Mouse (Mus musculus) hindbrain, embryonic 16.5 days (tissue): Measurements from ENCODE around the gene Sat1. TPM values are rescaled to one million over a fixed set of nuclear protein-coding genes. Genes with fewer than 3 reads are reported as not detected.
"Not testable (repeated sequence)": the region's sequence is repeated elsewhere in the genome, so short reads cannot be mapped to it uniquely, and the experiment has no call there.

Experiments
- ATAC-seq: fragments of 200-750 bp; cut with Nextera tagmentation; 2 replicates; pipeline ENCODE4 v1.8.0; 2017; ENCODE audit warnings: moderate TSS enrichment, moderate library complexity
- H3K27ac ChIP-seq: fragments of 300-500 bp; sonication (generic); 2 replicates; pipeline ENCODE4 v1.5.1; 2014; ENCODE audit warnings: low read depth, mild to moderate bottlenecking, control low read depth, low read length, moderate library complexity
- H3K27me3 ChIP-seq: fragments of 300-500 bp; sonication (generic); replicated peaks from 2 replicates; pipeline ENCODE4 v1.6.1; 2014; ENCODE audit warnings: low read length; ENCODE audit not compliant: control insufficient read depth, insufficient read depth
- H3K36me3 ChIP-seq: fragments of 300-500 bp; sonication (generic); 2 replicates; pipeline ENCODE4 v1.6.1; 2014; ENCODE audit warnings: mild to moderate bottlenecking, low read length, moderate library complexity, mixed read lengths; ENCODE audit not compliant: control insufficient read depth, insufficient read depth
- H3K4me1 ChIP-seq: fragments of 300-500 bp; sonication (generic); 2 replicates; pipeline ENCODE4 v1.6.1; 2014; ENCODE audit warnings: low read depth, low read length; ENCODE audit not compliant: control insufficient read depth, insufficient read depth
- H3K4me2 ChIP-seq: fragments of 300-500 bp; sonication (generic); 2 replicates; pipeline ENCODE4 v1.6.1; 2014; ENCODE audit warnings: mild to moderate bottlenecking, low read length, control low read depth, moderate library complexity
- H3K4me3 ChIP-seq: fragments of 300-500 bp; sonication (generic); 2 replicates; pipeline ENCODE4 v1.5.1; 2014; ENCODE audit warnings: mild to moderate bottlenecking, low read length, control low read depth, moderate library complexity
- H3K9ac ChIP-seq: fragments of 300-500 bp; sonication (generic); 2 replicates; pipeline ENCODE4 v1.6.1; 2014; ENCODE audit warnings: low read depth, mild to moderate bottlenecking, control low read depth, low read length, moderate library complexity
- H3K9me3 ChIP-seq: fragments of 300-500 bp; sonication (generic); 2 replicates; pipeline ENCODE4 v1.6.1; 2014; ENCODE audit warnings: mild to moderate bottlenecking, low read length, moderate library complexity; ENCODE audit not compliant: control insufficient read depth
- whole genome bisulfite sequencing: fragments of 180-500 bp; shearing (Covaris S2); extraction: QIAGEN DNeasy Blood & Tissue Kit; methylation state at CpG from one replicate; pipeline ENCODE4 v1.1.7; 2014; 5-methylcytosine and 5-hydroxymethylcytosine counted together
- polyA plus RNA-seq: library from polyadenylated mRNA; unstranded; fragments of >200 nt; fragmentation: Nextera tagmentation; extraction: Ambion mirVana; gene quantifications from 2 replicates; pipeline ENCODE4 v1.2.1, GENCODE M21; 2015

Sat1 gene
- 82.5 and 92.3 TPM in 2 replicates for polyA plus RNA-seq

DNA sequence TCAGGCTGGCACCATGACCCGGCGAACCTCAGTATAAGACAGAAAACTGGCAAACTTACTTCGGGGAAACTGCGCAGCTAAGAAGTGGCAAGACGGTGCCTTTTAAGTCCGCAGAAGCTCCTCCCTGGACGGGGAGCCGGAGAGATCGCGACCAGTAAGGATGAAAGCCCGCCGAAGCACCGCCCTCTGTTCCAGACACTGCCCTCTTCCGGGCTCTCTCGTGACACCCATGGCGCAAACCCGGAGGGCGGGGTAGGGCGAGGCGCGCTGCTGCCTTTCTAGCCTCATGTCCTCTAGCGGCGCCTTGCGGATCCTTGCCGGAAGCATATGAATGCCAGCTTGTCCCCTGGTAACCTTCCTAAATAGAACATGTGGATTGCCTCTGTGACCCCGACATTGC is at the start of gene Sat1:
Gene Sat1 (minus strand): TSS at position 179 of the 400 bp plus-strand sequence.
- Histone ChIP-seq H3K4me1 (no peaks in the 10 kb centered on the region), H3K4me2 (peak within 1 kb of the TSS; percentile 59), H3K36me3 (no peaks in the 10 kb centered on the region), H3K27me3 (no peaks in the 10 kb centered on the region), H3K27ac (peak within 1 kb of the TSS; percentile 57; the same call in 1 of the 2 replicates), H3K4me3 (peak within 1 kb of the TSS; percentile 46), H3K9ac (peak within 1 kb of the TSS; percentile 58), H3K9me3 (no peaks in the 10 kb centered on the region)
- ATAC-seq: peak; percentile 99
- WGBS: 26% methylated on average over 19 of the region's 26 CpGs

DNA sequence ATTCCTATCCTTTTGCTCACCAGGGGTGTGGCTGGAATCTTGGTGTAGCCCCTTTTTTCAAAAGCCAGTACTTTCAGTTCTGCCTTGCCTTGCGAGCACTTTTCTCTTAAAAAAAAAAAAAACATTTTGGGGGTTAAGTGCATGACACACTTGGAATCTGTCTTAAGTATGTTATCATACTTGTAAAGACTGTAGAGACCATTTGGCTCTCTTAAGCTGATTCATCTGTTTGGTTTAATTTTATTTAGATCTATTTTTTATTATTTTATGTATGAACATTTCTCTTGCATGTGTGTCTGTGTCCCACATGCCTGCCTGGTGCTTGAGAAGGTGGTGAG is 46.6 kb upstream of the Sat1 start:
- peak overlapping the region; percentile 44 for H3K4me2 ChIP-seq
- H3K27me3 ChIP-seq: no peaks in the 10 kb centered on the region
- no peaks in the 10 kb centered on the region for H3K36me3 ChIP-seq
- 25% methylated on average over 1 of the region's 1 CpGs for WGBS
- H3K4me3 ChIP-seq: peak overlapping the region; percentile 51
- H3K4me1 ChIP-seq: no peaks in the 10 kb centered on the region
- peak overlapping the region; percentile 61; the same call in 1 of the 2 replicates for H3K9ac ChIP-seq
- no peaks in the 10 kb centered on the region for H3K9me3 ChIP-seq
- ATAC-seq: no peak
- H3K27ac ChIP-seq: peak overlapping the region; percentile 33; the same call in 1 of the 2 replicates

DNA sequence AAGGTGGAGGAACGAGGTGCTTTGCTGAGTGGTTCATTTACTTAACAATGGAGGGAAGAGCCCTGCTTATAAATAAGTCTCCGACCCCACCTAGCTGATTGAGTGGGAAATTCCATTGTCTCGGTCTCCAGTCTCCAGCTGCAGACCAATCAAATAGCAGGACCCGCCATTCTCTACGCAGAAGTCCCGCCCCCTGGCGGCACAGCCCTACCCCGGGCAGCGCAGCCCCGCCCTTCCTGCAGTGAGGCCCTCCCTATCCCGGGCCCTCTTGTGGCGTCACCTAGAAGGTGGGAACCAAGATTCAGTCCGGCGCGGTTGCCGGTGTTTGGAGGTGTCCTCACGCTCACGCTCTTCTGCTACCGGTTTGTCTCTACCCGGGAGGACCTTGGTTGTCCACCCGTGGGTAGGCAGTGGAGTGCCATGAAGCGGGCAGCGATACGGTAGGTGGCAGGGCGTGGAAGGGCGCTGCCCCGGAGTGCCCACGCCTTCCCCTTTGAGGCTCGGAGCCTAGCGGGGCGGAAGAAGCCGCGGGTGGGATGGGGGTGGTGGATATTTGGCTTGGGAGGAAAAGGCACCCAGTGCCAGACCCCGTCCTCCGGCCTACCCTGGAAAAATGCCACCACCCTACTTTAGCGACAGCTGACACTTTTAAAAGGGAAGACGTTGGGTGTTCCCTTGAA is 46.1 kb upstream of the Sat1 start, which contains the start of gene Acot9:
Gene Acot9 (plus strand): TSS at position 209 of the 680 bp plus-strand sequence.
- Histone ChIP-seq H3K4me2 (peak within 1 kb of the TSS; percentile 44), H3K4me1 (no peaks in the 10 kb centered on the region), H3K36me3 (no peaks in the 10 kb centered on the region), H3K4me3 (peak within 1 kb of the TSS; percentile 51), H3K9ac (peak within 1 kb of the TSS; percentile 61), H3K27ac (peak within 1 kb of the TSS; percentile 33; the same call in 1 of the 2 replicates), H3K9me3 (no peaks in the 10 kb centered on the region), H3K27me3 (no peaks in the 10 kb centered on the region)
- 23% methylated on average over 32 of the region's 37 CpGs for WGBS
- peak; percentile 100 for ATAC-seq

DNA sequence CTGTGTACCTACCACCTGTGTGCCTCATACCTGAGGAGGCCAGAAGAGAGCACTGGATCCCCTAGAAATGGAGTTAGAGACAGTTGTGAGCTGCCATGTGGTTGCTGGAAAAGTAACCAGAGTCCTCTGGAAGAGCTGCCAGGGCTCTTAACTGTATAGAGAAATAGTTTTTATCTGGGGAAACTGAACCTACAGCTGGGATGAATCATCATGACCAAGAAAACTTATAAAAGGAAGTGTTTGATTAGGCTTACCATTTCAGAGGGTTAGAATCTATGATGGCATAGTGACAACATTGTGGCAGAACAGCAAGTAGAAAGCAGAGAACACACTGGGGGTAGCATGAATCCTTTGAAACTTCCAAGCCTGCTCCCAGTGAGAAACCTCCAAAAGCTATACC is 40.6 kb upstream of the Sat1 start:
- no peak overlapping the region for H3K9ac ChIP-seq
- no peaks in the 10 kb centered on the region for H3K9me3 ChIP-seq
- H3K4me1 ChIP-seq: no peaks in the 10 kb centered on the region
- no peak for ATAC-seq
- H3K27ac ChIP-seq: no peak overlapping the region
- H3K4me3 ChIP-seq: no peak overlapping the region
- no peak overlapping the region for H3K4me2 ChIP-seq
- no peaks in the 10 kb centered on the region for H3K27me3 ChIP-seq
- H3K36me3 ChIP-seq: no peaks in the 10 kb centered on the region

DNA sequence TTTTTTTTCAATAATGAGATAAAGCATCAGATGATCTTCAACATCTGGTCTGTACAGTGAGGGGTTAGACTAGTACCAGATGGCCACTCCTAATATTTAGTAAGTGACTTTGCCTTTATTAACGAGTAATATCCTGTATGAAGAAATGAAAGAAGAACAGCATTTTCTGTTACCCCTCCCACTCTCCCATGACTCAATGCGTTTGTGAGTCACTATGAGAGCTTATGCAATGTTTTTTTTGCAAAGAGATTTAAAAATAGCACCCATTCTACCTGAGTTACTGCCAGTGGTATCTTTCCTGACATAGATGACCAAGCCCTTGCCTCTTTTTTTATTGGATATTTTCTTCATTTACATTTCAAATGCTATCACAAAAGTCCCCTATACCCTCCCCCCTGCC is 2.0 kb upstream of the Sat1 start:
- 76% methylated on average over 2 of the region's 2 CpGs for WGBS
- Histone ChIP-seq H3K27ac (no peak overlapping the region), H3K4me1 (no peaks in the 10 kb centered on the region), H3K9me3 (no peaks in the 10 kb centered on the region), H3K36me3 (no peaks in the 10 kb centered on the region), H3K9ac (no peak overlapping the region), H3K4me2 (no peak overlapping the region), H3K4me3 (no peak overlapping the region), H3K27me3 (no peaks in the 10 kb centered on the region)
- ATAC-seq: no peak

DNA sequence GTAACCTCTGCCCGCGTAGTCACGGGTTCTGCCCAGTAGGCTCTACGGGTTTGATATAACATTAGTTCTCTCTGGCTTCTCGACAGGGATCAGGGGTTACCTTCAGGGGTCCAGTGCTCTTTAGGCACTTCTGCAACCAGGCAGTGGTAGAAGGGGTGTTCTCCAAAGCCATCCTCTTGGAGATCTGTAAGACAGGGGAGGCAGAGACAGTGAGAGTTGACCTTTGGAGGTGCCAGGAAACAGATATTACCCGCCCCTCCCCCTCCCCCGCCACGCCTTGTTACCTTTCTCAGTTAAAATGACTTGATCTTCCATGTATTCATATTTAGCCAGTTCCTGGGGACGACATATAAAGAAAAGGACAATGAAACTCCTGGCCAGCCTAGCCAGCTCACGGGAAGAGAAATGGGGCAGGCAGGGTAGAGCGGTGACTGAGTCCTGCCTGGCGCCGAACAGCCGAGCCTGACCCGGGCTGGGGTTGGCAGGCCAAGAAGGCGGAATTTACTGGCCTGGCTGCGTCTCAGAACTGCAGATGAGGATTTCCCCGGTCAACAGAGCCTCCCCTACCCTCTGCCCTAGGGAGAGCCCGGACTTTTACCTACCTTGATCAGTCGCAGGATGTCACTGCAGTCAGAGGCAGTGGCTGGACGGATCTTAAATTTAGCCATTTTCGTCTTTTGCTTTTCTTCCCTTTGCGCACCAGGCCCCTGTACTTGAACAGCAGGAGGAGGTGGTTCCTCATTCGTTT is 574 bp downstream of the Sat1 start:
- Histone ChIP-seq H3K27ac (peak overlapping the region; percentile 57; the same call in 1 of the 2 replicates), H3K9me3 (no peaks in the 10 kb centered on the region), H3K27me3 (no peaks in the 10 kb centered on the region), H3K36me3 (no peaks in the 10 kb centered on the region), H3K4me2 (peak overlapping the region; percentile 59), H3K9ac (peak overlapping the region; percentile 58), H3K4me1 (no peaks in the 10 kb centered on the region), H3K4me3 (peak overlapping the region; percentile 46)
- 31% methylated on average over 23 of the region's 24 CpGs for WGBS
- peak; percentile 76 for ATAC-seq

DNA sequence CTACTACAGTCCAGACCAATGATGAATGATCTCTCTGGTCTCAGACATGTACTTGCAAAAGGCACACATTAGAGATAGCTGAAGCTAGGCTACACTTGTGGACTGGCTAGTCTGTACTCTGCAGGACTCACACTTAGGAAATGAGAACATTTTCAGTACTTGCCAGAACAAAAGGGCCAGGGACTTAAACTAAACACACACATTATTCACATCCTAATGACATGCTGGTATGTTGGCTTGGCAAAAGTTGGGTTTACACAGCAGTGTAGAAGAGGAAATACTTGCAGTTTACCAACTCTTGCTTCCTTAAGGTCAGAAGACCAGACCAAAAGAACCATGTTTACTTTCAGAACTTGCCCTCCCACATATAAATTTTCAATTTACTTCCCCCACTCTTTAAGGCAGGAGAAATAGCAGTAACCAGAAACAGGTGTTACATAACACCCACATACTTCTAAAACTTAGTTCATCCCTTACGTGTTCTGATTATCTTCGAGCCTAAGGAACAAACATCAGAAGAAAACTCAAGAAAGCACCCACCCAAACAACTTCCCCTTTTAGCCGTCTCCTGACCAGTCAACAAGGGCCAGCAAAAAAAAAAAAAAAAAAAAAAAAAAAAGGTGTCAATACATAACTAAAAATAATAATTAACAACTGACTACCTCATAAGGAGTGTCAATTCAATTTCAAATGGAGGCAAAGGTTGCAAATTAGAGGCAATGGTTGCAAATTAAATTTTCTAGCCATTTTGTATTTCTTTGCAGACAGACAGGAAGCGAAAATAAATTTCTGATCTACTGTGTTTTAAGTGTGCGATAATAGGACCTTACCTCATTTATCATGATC is 1.7 kb downstream of the Sat1 start:
- Histone ChIP-seq H3K9ac (no peak overlapping the region), H3K36me3 (no peaks in the 10 kb centered on the region), H3K4me1 (no peaks in the 10 kb centered on the region), H3K27ac (no peak overlapping the region), H3K27me3 (no peaks in the 10 kb centered on the region), H3K9me3 (no peaks in the 10 kb centered on the region), H3K4me2 (no peak overlapping the region), H3K4me3 (no peak overlapping the region)
- 89% methylated on average over 5 of the region's 5 CpGs for WGBS
- ATAC-seq: no peak

DNA sequence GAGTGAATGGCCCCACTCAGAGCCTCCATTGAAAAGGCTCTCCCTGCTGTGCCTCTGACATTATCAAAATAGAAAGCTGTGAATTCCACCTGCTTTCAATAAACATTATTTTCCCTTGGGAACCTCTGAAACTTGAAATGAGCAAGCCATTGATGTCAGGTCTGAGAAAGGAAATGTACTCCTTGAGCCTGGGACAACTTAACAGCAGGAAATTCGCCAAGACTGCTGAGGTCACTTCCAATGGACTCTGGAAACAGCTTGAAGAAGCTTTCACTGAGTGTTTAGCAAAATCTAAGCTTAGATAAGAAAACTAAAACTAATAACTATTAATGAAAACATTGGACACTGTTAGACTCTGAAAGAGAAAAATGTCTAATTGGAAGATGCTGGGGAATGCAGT is 7.6 kb downstream of the Sat1 start:
- ATAC-seq: no peak
- H3K4me3 ChIP-seq: no peak overlapping the region
- WGBS: 4% methylated on average over 1 of the region's 1 CpGs
- no peaks in the 10 kb centered on the region for H3K27me3 ChIP-seq
- H3K4me2 ChIP-seq: no peak overlapping the region
- no peaks in the 10 kb centered on the region for H3K36me3 ChIP-seq
- H3K9ac ChIP-seq: no peak overlapping the region
- no peaks in the 10 kb centered on the region for H3K4me1 ChIP-seq
- no peak overlapping the region for H3K27ac ChIP-seq
- no peaks in the 10 kb centered on the region for H3K9me3 ChIP-seq

DNA sequence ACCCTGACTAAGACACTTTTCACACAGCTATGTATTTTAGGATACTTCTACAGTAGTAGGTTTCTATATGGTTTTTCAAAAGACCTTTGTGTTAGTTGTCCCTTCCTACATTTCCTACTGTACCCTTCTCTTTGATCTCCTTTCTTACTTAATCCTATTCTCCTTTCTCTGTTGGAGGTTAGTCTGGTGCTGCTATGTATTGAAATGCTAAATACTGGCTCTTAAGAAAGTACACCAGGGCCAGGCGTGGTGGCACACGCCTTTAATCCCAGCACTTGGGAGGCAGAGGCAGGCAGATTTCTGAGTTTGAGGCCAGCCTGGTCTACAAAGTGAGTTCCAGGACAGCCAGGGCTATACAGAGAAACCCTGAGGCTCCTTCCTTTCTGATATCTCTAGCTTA is 10.8 kb downstream of the Sat1 start:
- ATAC-seq, H3K9ac ChIP-seq, H3K4me1 ChIP-seq, H3K9me3 ChIP-seq, H3K27me3 ChIP-seq, H3K27ac ChIP-seq, H3K36me3 ChIP-seq, H3K4me3 ChIP-seq, H3K4me2 ChIP-seq: not testable (repeated sequence)
- 69% methylated on average over 2 of the region's 2 CpGs for WGBS
